Mouse (Mus musculus) liver, embryonic 13.5 days (tissue): ENCODE measurements at regions not wholly inside any gene's neighbourhood (a gene's known extent, or its start where the extent isn't known, plus 50 kb on each side); places are given as distances from the start of the nearest gene placed in this dataset.

Source experiments
- ATAC-seq: fragments of 200-750 bp; cut with Nextera tagmentation; 2 replicates; pipeline ENCODE4 v1.8.0; 2017; ENCODE audit warnings: low read depth, mild to moderate bottlenecking, moderate number of reproducible peaks, moderate library complexity
- DNase-seq: peaks from one replicate; pipeline ENCODE4 v3.0.0; 2022
- H3K27ac ChIP-seq: fragments of 300-500 bp; sonication (generic); 2 replicates; pipeline ENCODE4 v1.5.1; 2015; ENCODE audit warnings: moderate library complexity, mild to moderate bottlenecking, inconsistent platforms
- H3K27me3 ChIP-seq: fragments of 300-500 bp; sonication (generic); 2 replicates; pipeline ENCODE4 v1.6.1; 2015; ENCODE audit warnings: mild to moderate bottlenecking, inconsistent platforms
- H3K36me3 ChIP-seq: fragments of 300-500 bp; sonication (generic); 2 replicates; pipeline ENCODE4 v1.6.1; 2015; ENCODE audit warnings: mild to moderate bottlenecking, inconsistent platforms
- H3K4me1 ChIP-seq: fragments of 300-500 bp; sonication (generic); replicated peaks from 2 replicates; pipeline ENCODE4 v1.6.1; 2015; ENCODE audit warnings: inconsistent platforms
- H3K4me2 ChIP-seq: fragments of 300-500 bp; sonication (generic); 2 replicates; pipeline ENCODE4 v1.6.1; 2015; ENCODE audit warnings: inconsistent platforms, mild to moderate bottlenecking, moderate library complexity
- H3K4me3 ChIP-seq: fragments of 300-500 bp; sonication (generic); replicated peaks from 2 replicates; pipeline ENCODE4 v1.5.1; 2015; ENCODE audit warnings: mild to moderate bottlenecking, inconsistent platforms
- H3K9ac ChIP-seq: fragments of 300-500 bp; sonication (generic); 2 replicates; pipeline ENCODE4 v1.6.1; 2015; ENCODE audit warnings: mild to moderate bottlenecking, inconsistent platforms
- H3K9me3 ChIP-seq: fragments of 300-500 bp; sonication (generic); replicated peaks from 2 replicates; pipeline ENCODE4 v1.6.1; 2016; ENCODE audit warnings: inconsistent platforms
- WGBS: fragments of 180-500 bp; shearing (Covaris S2); methylation state at CpG from one replicate; pipeline ENCODE4 v1.1.7; 2015; ENCODE audit not compliant: insufficient replicate concordance; 5-methylcytosine and 5-hydroxymethylcytosine counted together

- no peak overlapping the region for H3K9ac ChIP-seq
- 0 out of 2 replicates have a peak, but pooled peaks cover 7% of the 10 kb centered on the region for H3K4me1 ChIP-seq
- WGBS = 22% methylated on average over 8 of the region's 8 CpGs
- H3K4me3 ChIP-seq = no peak overlapping the region
- no peaks in the 10 kb centered on the region for H3K27me3 ChIP-seq
- no peak for DNase-seq
- no peaks in the 10 kb centered on the region for H3K9me3 ChIP-seq
- H3K27ac ChIP-seq = 0 out of 2 replicates have a peak overlapping the region, but pooled peaks have one; percentile 13
- peak; percentile 50 for ATAC-seq
- H3K36me3 ChIP-seq = no peaks in the 10 kb centered on the region
- H3K4me2 ChIP-seq = no peak overlapping the region
These were observed 152.3 kb upstream of the Tnfaip3 start for GRCm38 (mm10) chr10:19167641-19168271.

- no peak for DNase-seq
These were observed 151.6 kb upstream of the Tnfaip3 start for GRCm38 (mm10) chr10:19167101-19167500.

GRCm38 (mm10) chr10:19162104-19162503, 146.6 kb upstream of the Tnfaip3 start:
- Histone ChIP-seq H3K9me3 (no peaks in the 10 kb centered on the region), H3K36me3 (no peaks in the 10 kb centered on the region), H3K27me3 (no peaks in the 10 kb centered on the region), H3K4me3 (no peak overlapping the region), H3K4me1 (no peaks in the 10 kb centered on the region), H3K4me2 (no peak overlapping the region), H3K27ac (no peak overlapping the region), H3K9ac (no peak overlapping the region)
- 65% methylated on average over 2 of the region's 2 CpGs for WGBS
- no peak for DNase-seq
- no peak for ATAC-seq

More at GRCm38 (mm10) chr10:19167101-19167500, 151.6 kb upstream of the Tnfaip3 start:
- ATAC-seq = no peak
- H3K4me2 ChIP-seq = no peak overlapping the region
- 0 out of 2 replicates have a peak, but pooled peaks cover 7% of the 10 kb centered on the region for H3K4me1 ChIP-seq
- WGBS = 59% methylated on average over 7 of the region's 7 CpGs
- no peaks in the 10 kb centered on the region for H3K36me3 ChIP-seq
- H3K27me3 ChIP-seq = no peaks in the 10 kb centered on the region
- H3K27ac ChIP-seq = no peak overlapping the region
- H3K9ac ChIP-seq = no peak overlapping the region
- no peak overlapping the region for H3K4me3 ChIP-seq
- H3K9me3 ChIP-seq = no peaks in the 10 kb centered on the region

- Histone ChIP-seq H3K36me3 (no peaks in the 10 kb centered on the region), H3K27me3 (no peaks in the 10 kb centered on the region), H3K4me1 (no peaks in the 10 kb centered on the region), H3K4me3 (no peak overlapping the region), H3K9me3 (no peaks in the 10 kb centered on the region), H3K9ac (no peak overlapping the region), H3K4me2 (no peak overlapping the region), H3K27ac (no peak overlapping the region)
- DNase-seq (no peak), ATAC-seq (no peak)
These were observed 145.7 kb upstream of the Tnfaip3 start for GRCm38 (mm10) chr10:19161149-19161548.

- no peak overlapping the region for H3K27ac ChIP-seq
- no peaks in the 10 kb centered on the region for H3K9me3 ChIP-seq
- DNase-seq (no peak), ATAC-seq (no peak)
- no peaks in the 10 kb centered on the region for H3K36me3 ChIP-seq
- H3K4me3 ChIP-seq = no peak overlapping the region
- no peak overlapping the region for H3K4me2 ChIP-seq
- H3K9ac ChIP-seq = no peak overlapping the region
- no peaks in the 10 kb centered on the region for H3K4me1 ChIP-seq
- H3K27me3 ChIP-seq = no peaks in the 10 kb centered on the region
These were observed 138.6 kb upstream of the Tnfaip3 start for GRCm38 (mm10) chr10:19154041-19154440.

GRCm38 (mm10) chr10:19152773-19153172, 137.3 kb upstream of the Tnfaip3 start:
- H3K9me3 ChIP-seq = no peaks in the 10 kb centered on the region
- DNase-seq (no peak), ATAC-seq (no peak)
- H3K9ac ChIP-seq = no peak overlapping the region
- no peaks in the 10 kb centered on the region for H3K27me3 ChIP-seq
- no peak overlapping the region for H3K4me3 ChIP-seq
- 75% methylated on average over 5 of the region's 5 CpGs for WGBS
- no peak overlapping the region for H3K27ac ChIP-seq
- H3K36me3 ChIP-seq = no peaks in the 10 kb centered on the region
- no peaks in the 10 kb centered on the region for H3K4me1 ChIP-seq
- no peak overlapping the region for H3K4me2 ChIP-seq

GRCm38 (mm10) chr10:19150766-19151165, 135.3 kb upstream of the Tnfaip3 start:
- Histone ChIP-seq H3K9ac (no peak overlapping the region), H3K9me3 (no peaks in the 10 kb centered on the region), H3K27ac (no peak overlapping the region), H3K4me1 (no peaks in the 10 kb centered on the region), H3K36me3 (no peaks in the 10 kb centered on the region), H3K4me2 (no peak overlapping the region), H3K4me3 (no peak overlapping the region), H3K27me3 (no peaks in the 10 kb centered on the region)
- no peak for ATAC-seq
- WGBS = 54% methylated on average over 1 of the region's 1 CpGs
- no peak for DNase-seq

GRCm38 (mm10) chr10:19150005-19150404, 134.5 kb upstream of the Tnfaip3 start:
- WGBS = 52% methylated on average over 3 of the region's 3 CpGs
- Histone ChIP-seq H3K27me3 (no peaks in the 10 kb centered on the region), H3K4me2 (no peak overlapping the region), H3K9me3 (no peaks in the 10 kb centered on the region), H3K4me3 (no peak overlapping the region), H3K36me3 (no peaks in the 10 kb centered on the region), H3K27ac (no peak overlapping the region), H3K4me1 (no peaks in the 10 kb centered on the region), H3K9ac (no peak overlapping the region)
- DNase-seq (no peak), ATAC-seq (no peak)

GRCm38 (mm10) chr10:19149196-19149869, 133.9 kb upstream of the Tnfaip3 start:
- Histone ChIP-seq H3K4me2 (no peak overlapping the region), H3K4me1 (no peaks in the 10 kb centered on the region), H3K4me3 (no peak overlapping the region), H3K9ac (no peak overlapping the region), H3K27me3 (no peaks in the 10 kb centered on the region), H3K27ac (no peak overlapping the region), H3K36me3 (no peaks in the 10 kb centered on the region), H3K9me3 (no peaks in the 10 kb centered on the region)
- DNase-seq (no peak), ATAC-seq (no peak)
- WGBS = 50% methylated on average over 4 of the region's 4 CpGs

GRCm38 (mm10) chr10:19141481-19141880, 126.0 kb upstream of the Tnfaip3 start:
- H3K36me3 ChIP-seq = no peaks in the 10 kb centered on the region
- H3K27ac ChIP-seq = no peak overlapping the region
- H3K4me3 ChIP-seq = no peak overlapping the region
- no peaks in the 10 kb centered on the region for H3K9me3 ChIP-seq
- no peak overlapping the region for H3K4me2 ChIP-seq
- DNase-seq = no peak
- 61% methylated on average over 3 of the region's 3 CpGs for WGBS
- H3K4me1 ChIP-seq = no peaks in the 10 kb centered on the region
- H3K27me3 ChIP-seq = no peaks in the 10 kb centered on the region
- no peak for ATAC-seq
- no peak overlapping the region for H3K9ac ChIP-seq

GRCm38 (mm10) chr10:19140628-19141027, 125.2 kb upstream of the Tnfaip3 start:
- no peak overlapping the region for H3K4me2 ChIP-seq
- no peak overlapping the region for H3K27ac ChIP-seq
- H3K4me3 ChIP-seq = no peak overlapping the region
- H3K9ac ChIP-seq = no peak overlapping the region
- ATAC-seq (no peak), DNase-seq (no peak)
- no peaks in the 10 kb centered on the region for H3K9me3 ChIP-seq
- H3K27me3 ChIP-seq = no peaks in the 10 kb centered on the region
- WGBS = 56% methylated on average over 5 of the region's 5 CpGs
- no peaks in the 10 kb centered on the region for H3K4me1 ChIP-seq
- no peaks in the 10 kb centered on the region for H3K36me3 ChIP-seq

GRCm38 (mm10) chr10:19139234-19139633, 123.8 kb upstream of the Tnfaip3 start:
- H3K27ac ChIP-seq = no peak overlapping the region
- no peaks in the 10 kb centered on the region for H3K36me3 ChIP-seq
- no peak overlapping the region for H3K9ac ChIP-seq
- no peak overlapping the region for H3K4me2 ChIP-seq
- ATAC-seq (no peak), DNase-seq (no peak)
- WGBS = 62% methylated on average over 2 of the region's 2 CpGs
- no peaks in the 10 kb centered on the region for H3K27me3 ChIP-seq
- no peaks in the 10 kb centered on the region for H3K4me1 ChIP-seq
- H3K4me3 ChIP-seq = no peak overlapping the region
- H3K9me3 ChIP-seq = no peaks in the 10 kb centered on the region
